Mouse (Mus musculus): ENCODE results near the gene Tor1aip2. TPM values are rescaled to one million over a fixed set of nuclear protein-coding genes. Genes with fewer than 3 reads are reported as not detected.
A peak's percentile ranks its signal among the peaks of the same experiment; 100 is the strongest.

The Tor1aip2 gene
- polyA plus RNA-seq (2012; rRNA removed) = 55.5 and 57.7 TPM in 2 replicates

DNA sequence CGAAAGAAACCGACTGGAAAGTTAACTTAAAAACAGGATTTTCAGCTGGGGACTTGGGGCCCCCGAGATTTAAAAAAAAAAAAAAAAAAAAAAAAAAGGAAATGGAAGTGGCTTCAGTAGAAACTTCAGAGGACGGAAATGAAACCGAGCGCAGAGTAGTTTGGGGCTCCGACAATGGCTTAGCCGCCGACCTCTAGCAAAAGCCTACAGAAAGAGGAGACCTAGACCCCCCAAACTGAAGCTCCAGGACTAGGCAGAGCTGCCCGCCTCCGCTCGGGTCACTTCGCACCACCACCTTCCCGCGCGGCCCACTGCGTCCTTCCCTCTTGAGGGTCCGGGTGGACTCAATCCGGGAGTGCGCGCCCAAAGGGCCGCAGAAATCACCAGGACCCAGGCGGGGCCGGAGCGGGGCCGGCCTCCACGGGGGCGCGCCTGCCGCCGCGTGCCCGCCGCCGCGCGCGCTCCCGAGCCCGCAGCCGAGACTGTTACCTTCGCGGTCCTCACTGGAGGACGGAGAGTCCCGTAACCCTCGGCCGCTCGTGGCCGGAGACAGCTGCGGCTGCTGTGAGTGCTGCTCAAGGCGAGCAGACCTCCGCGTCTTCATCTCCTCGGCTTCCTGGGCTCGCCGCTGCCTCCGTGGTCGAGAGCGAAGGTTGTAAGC is at the start of gene Tor1aip2:
Gene Tor1aip2, plus strand, starts transcription at position 135 of the 661 bp plus-strand sequence.
- Histone ChIP-seq H3K27ac (ENCODE audit: insufficient read depth, low read length) (peak within 1 kb of the TSS; percentile 99), H3K27me3 (ENCODE audit: control insufficient read depth, insufficient read depth, low read length) (no peaks in the 10 kb centered on the region), H3K4me1 (ENCODE audit: control insufficient read depth, insufficient read depth, low read length) (peaks cover 3% of the 10 kb centered on the region; the same call in 1 of the 2 replicates), H3K4me3 (replicated peaks; ENCODE audit: insufficient read depth, low read depth, low read length) (peak within 1 kb of the TSS; percentile 74)
- under 1% methylated on average over 59 of the region's 59 CpGs for WGBS
- TF ChIP-seq POLR2A (IDR thresholded peaks at IDR 0.05; ENCODE audit: borderline replicate concordance, insufficient read depth, low read length) (0 out of 2 replicates have a peak, but pooled peaks have one; percentile 33), CTCF (IDR thresholded peaks at IDR 0.05; ENCODE audit: borderline replicate concordance, insufficient read depth, low read depth, low read length) (no peak)
- no peak for DNase-seq

DNA sequence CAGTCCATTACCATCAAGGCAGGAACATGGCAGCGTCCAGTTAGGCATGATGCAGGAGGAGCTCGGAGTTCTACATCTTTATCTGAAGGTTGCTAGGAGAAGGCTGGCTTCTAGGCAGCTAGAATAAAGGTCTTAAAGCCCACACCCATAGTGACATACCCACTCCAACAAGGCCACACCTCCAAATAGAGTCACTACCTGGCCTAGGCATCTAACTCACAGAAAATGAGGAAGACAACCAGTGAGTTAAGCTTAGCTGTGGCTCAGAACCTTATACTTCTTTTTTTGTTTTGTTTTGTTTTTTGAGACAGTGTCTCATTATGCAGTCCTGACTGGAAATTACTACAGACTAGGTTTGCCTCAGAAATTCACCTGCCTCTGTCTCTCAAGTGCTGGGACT is 47.6 kb upstream of the Tor1aip2 start:
- WGBS = 85% methylated on average over 2 of the region's 2 CpGs
- DNase-seq = no peak
- Histone ChIP-seq H3K27ac (ENCODE audit: insufficient read depth, low read length) (no peak overlapping the region), H3K27me3 (ENCODE audit: control insufficient read depth, insufficient read depth, low read length) (no peaks in the 10 kb centered on the region), H3K4me1 (ENCODE audit: control insufficient read depth, insufficient read depth, low read length) (no peaks in the 10 kb centered on the region), H3K4me3 (replicated peaks; ENCODE audit: insufficient read depth, low read depth, low read length) (no peak overlapping the region)
- TF ChIP-seq POLR2A (IDR thresholded peaks at IDR 0.05; ENCODE audit: borderline replicate concordance, insufficient read depth, low read length) = no peak
- no peak for TF ChIP-seq CTCF (IDR thresholded peaks at IDR 0.05; ENCODE audit: borderline replicate concordance, insufficient read depth, low read depth, low read length)

DNA sequence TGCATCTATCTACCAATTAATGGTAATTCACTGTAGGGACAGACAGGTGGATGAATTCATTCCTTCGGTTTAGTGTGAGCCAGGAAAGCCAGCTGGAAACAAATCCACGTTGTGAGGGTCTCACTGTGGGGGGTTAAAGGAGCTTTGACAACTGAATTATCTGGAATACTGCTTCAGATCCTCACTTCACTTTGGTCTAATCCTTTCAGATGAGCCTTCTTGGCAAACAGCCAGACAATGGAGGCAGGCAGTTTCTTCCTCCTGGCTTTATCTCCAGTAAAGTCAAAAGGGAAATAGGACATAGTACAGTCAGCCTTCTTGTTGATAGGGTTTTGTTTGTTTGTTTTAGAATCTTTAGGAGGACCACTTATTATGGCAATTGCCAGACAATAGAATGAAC is 45.8 kb upstream of the Tor1aip2 start:
- TF ChIP-seq POLR2A (IDR thresholded peaks at IDR 0.05; ENCODE audit: borderline replicate concordance, insufficient read depth, low read length) = no peak
- no peak for TF ChIP-seq CTCF (IDR thresholded peaks at IDR 0.05; ENCODE audit: borderline replicate concordance, insufficient read depth, low read depth, low read length)
- Histone ChIP-seq H3K27ac (ENCODE audit: insufficient read depth, low read length) (no peak overlapping the region), H3K4me1 (ENCODE audit: control insufficient read depth, insufficient read depth, low read length) (no peaks in the 10 kb centered on the region), H3K4me3 (replicated peaks; ENCODE audit: insufficient read depth, low read depth, low read length) (no peak overlapping the region), H3K27me3 (ENCODE audit: control insufficient read depth, insufficient read depth, low read length) (no peaks in the 10 kb centered on the region)
- WGBS = 5% methylated on average over 2 of the region's 2 CpGs
- DNase-seq = no peak

DNA sequence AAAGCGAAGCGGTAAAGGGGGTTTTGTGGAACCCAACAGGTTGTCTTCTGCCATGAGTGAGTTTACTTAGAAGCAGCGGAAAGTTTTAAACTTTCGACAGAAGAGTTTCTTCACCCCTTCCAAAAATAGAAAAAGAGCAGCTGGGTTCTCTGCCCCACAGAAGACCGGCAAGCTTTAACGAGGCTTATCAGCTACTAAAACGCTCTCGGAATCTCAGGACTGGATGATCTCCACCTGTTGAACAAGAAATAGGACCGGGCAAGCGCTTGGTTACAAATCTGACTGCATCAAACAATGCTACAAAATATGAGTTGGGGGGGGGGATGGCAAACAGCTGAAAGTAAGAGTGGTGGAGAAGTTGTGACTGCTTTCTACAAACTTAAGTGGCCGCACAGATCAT is 44.8 kb upstream of the Tor1aip2 start:
- H3K27ac ChIP-seq (ENCODE audit: insufficient read depth, low read length) = no peak overlapping the region
- H3K4me1 ChIP-seq (ENCODE audit: control insufficient read depth, insufficient read depth, low read length) = no peaks in the 10 kb centered on the region
- no peaks in the 10 kb centered on the region for H3K27me3 ChIP-seq (ENCODE audit: control insufficient read depth, insufficient read depth, low read length)
- WGBS = 81% methylated on average over 11 of the region's 11 CpGs
- H3K4me3 ChIP-seq (replicated peaks; ENCODE audit: insufficient read depth, low read depth, low read length) = no peak overlapping the region
- no peak for DNase-seq
- TF ChIP-seq CTCF (IDR thresholded peaks at IDR 0.05; ENCODE audit: borderline replicate concordance, insufficient read depth, low read depth, low read length) (no peak), POLR2A (IDR thresholded peaks at IDR 0.05; ENCODE audit: borderline replicate concordance, insufficient read depth, low read length) (no peak)

GRCm38 (mm10) chr1:155994524-155994923 is 40.7 kb upstream of the Tor1aip2 start:
- WGBS = 88% methylated on average over 2 of the region's 2 CpGs
- H3K27me3 ChIP-seq (ENCODE audit: control insufficient read depth, insufficient read depth, low read length) = no peaks in the 10 kb centered on the region
- no peaks in the 10 kb centered on the region for H3K4me1 ChIP-seq (ENCODE audit: control insufficient read depth, insufficient read depth, low read length)
- TF ChIP-seq CTCF (IDR thresholded peaks at IDR 0.05; ENCODE audit: borderline replicate concordance, insufficient read depth, low read depth, low read length) (no peak), POLR2A (IDR thresholded peaks at IDR 0.05; ENCODE audit: borderline replicate concordance, insufficient read depth, low read length) (no peak)
- no peak for DNase-seq
- H3K27ac ChIP-seq (ENCODE audit: insufficient read depth, low read length) = no peak overlapping the region
- no peak overlapping the region for H3K4me3 ChIP-seq (replicated peaks; ENCODE audit: insufficient read depth, low read depth, low read length)

DNA sequence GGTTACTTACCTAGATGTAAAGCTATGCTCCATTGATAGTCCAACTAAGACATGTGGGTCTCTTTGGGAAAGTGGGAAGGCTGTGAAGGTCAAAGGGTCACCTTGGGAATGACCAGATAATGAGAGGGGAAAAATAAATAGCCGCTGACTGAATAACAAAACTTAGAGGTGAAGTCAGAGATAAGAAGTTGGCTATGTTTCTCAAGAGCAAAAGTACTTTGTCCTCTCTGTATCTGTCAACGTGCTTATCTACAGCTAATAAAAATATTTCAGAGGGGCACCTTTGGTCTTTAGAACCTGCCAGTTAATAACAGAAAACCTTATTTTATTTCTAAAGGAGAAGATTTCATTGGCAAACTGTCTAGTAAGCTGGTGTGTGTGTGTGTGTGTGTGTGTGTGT is 39.6 kb upstream of the Tor1aip2 start:
- 91% methylated on average over 2 of the region's 2 CpGs for WGBS
- no peak for DNase-seq

DNA sequence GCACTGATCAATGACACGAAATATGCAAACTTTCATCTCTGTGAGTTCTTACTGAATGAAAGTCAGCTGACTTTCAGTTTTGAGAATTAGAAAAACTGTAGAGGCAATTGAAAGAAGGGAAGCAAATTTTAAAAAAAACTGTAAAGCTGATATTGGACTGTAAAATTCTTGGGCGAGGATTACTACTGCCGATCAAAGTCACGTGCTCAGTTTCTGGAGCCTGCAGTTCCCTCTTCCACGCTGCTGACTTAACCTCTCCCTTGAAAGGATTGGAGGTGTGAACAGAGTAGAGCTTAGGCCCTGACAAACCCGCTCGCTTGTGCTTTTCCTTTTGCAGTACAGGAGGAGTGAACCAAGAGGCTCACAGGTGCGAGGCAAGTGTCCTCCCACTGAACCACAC is 32.8 kb upstream of the Tor1aip2 start:
- Histone ChIP-seq H3K27ac (ENCODE audit: insufficient read depth, low read length) (no peak overlapping the region), H3K27me3 (ENCODE audit: control insufficient read depth, insufficient read depth, low read length) (no peaks in the 10 kb centered on the region), H3K4me3 (replicated peaks; ENCODE audit: insufficient read depth, low read depth, low read length) (no peak overlapping the region), H3K4me1 (ENCODE audit: control insufficient read depth, insufficient read depth, low read length) (no peaks in the 10 kb centered on the region)
- DNase-seq = no peak
- TF ChIP-seq POLR2A (IDR thresholded peaks at IDR 0.05; ENCODE audit: borderline replicate concordance, insufficient read depth, low read length) (no peak), CTCF (IDR thresholded peaks at IDR 0.05; ENCODE audit: borderline replicate concordance, insufficient read depth, low read depth, low read length) (no peak)
- 91% methylated on average over 8 of the region's 8 CpGs for WGBS

More for the DNA sequence above, 39.6 kb upstream of the Tor1aip2 start:
- Histone ChIP-seq H3K27ac (ENCODE audit: insufficient read depth, low read length) (no peak overlapping the region), H3K27me3 (ENCODE audit: control insufficient read depth, insufficient read depth, low read length) (no peaks in the 10 kb centered on the region), H3K4me1 (ENCODE audit: control insufficient read depth, insufficient read depth, low read length) (no peaks in the 10 kb centered on the region), H3K4me3 (replicated peaks; ENCODE audit: insufficient read depth, low read depth, low read length) (no peak overlapping the region)
- TF ChIP-seq CTCF (IDR thresholded peaks at IDR 0.05; ENCODE audit: borderline replicate concordance, insufficient read depth, low read depth, low read length) (no peak), POLR2A (IDR thresholded peaks at IDR 0.05; ENCODE audit: borderline replicate concordance, insufficient read depth, low read length) (no peak)

DNA sequence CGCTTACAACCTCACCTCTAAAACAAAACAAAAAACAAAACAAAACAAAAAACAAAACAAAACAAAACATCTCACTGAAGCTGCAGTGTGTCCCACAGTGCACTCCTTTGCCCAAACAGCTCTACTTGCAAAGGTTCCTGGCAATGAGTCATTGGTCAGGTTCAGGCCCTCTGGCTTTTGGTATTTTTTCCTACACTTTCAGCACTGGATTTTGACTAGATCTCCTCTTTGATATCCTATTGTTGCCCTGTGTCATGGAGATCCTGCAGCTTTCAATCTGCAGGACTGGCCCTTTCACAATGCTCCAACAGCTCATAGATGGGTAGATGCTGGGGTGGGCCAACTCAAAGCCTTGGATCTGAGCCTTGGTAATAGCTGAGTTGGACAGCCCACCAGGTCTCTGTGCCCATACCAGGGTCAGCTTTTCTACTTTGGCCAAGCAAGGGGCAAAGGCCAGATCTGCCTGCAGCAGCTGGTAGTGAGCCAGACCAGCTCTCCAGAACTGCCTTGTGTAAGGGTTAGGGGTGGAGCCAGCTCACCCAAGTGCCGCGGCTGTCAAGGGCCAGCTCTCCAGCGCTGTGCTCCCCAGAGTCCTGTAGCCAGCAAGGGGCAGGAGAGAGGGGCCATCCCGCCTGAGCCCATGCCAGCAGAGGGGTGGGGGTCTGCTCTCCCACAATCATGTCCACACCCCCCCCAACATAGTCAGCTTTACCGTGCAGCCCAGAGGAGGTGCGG is 31.8 kb upstream of the Tor1aip2 start:
- no peak overlapping the region for H3K4me3 ChIP-seq (replicated peaks; ENCODE audit: insufficient read depth, low read depth, low read length)
- no peaks in the 10 kb centered on the region for H3K27me3 ChIP-seq (ENCODE audit: control insufficient read depth, insufficient read depth, low read length)
- WGBS = 50% methylated on average over 7 of the region's 7 CpGs
- no peaks in the 10 kb centered on the region for H3K4me1 ChIP-seq (ENCODE audit: control insufficient read depth, insufficient read depth, low read length)
- no peak for DNase-seq
- TF ChIP-seq CTCF (IDR thresholded peaks at IDR 0.05; ENCODE audit: borderline replicate concordance, insufficient read depth, low read depth, low read length) (no peak), POLR2A (IDR thresholded peaks at IDR 0.05; ENCODE audit: borderline replicate concordance, insufficient read depth, low read length) (no peak)
- no peak overlapping the region for H3K27ac ChIP-seq (ENCODE audit: insufficient read depth, low read length)

Measured in cerebellum, adult 2 months (tissue).